Mouse (Mus musculus): ENCODE measurements around the gene Gm28891. TPM values are rescaled to one million over a fixed set of nuclear protein-coding genes. Genes with fewer than 3 reads are reported as not detected.
"Not testable (repeated sequence)": the region's sequence is repeated elsewhere in the genome, so short reads cannot be mapped to it uniquely, and the experiment has no call there.

Gene Gm28891
- total RNA-seq (2017) = not detected in 3 replicates

- not testable (repeated sequence) for ATAC-seq (replicated peaks; ENCODE audit: insufficient number of reproducible peaks, low FRiP score, low TSS enrichment, poor library complexity, severe bottlenecking)
These were observed at the start of gene Gm28891 for GRCm38 (mm10) chrY:60240902-60241301. Gene Gm28891, plus strand, starts transcription at chrY:60241202.

All from monocyte, adult 5-6 weeks (primary cell).